Mouse (Mus musculus) midbrain, embryonic 10.5 days (tissue): ENCODE data around the gene Mettl8. TPM values are rescaled to one million over a fixed set of nuclear protein-coding genes. Genes with fewer than 3 reads are reported as not detected.
A peak's percentile ranks its signal among the peaks of the same experiment; 100 is the strongest.

Experiments used
- DNase-seq: peaks from one replicate; pipeline ENCODE4 v3.0.0-alpha.2; 2017; ENCODE audit warnings: low spot score
- H3K27ac ChIP-seq: fragments of 300-500 bp; sonication (generic); replicated peaks from 2 replicates; pipeline ENCODE4 v1.5.1; 2016; ENCODE audit warnings: mild to moderate bottlenecking
- H3K27me3 ChIP-seq: fragments of 300-500 bp; sonication (generic); 2 replicates; pipeline ENCODE4 v1.6.1; 2016; ENCODE audit warnings: low read depth, mild to moderate bottlenecking; ENCODE audit not compliant: poor library complexity, severe bottlenecking
- H3K36me3 ChIP-seq: fragments of 300-500 bp; sonication (generic); 2 replicates; pipeline ENCODE4 v1.6.1; 2016; ENCODE audit warnings: mild to moderate bottlenecking, moderate library complexity
- H3K4me1 ChIP-seq: fragments of 300-500 bp; sonication (generic); 2 replicates; pipeline ENCODE4 v1.6.1; 2016
- H3K4me3 ChIP-seq: fragments of 300-500 bp; sonication (generic); 2 replicates; pipeline ENCODE4 v1.5.1; 2016; ENCODE audit warnings: mild to moderate bottlenecking, moderate library complexity
- H3K9me3 ChIP-seq: fragments of 300-500 bp; sonication (generic); replicated peaks from 2 replicates; pipeline ENCODE4 v1.6.1; 2016; ENCODE audit warnings: mild to moderate bottlenecking
- WGBS: fragments of 180-500 bp; shearing (Covaris S2); methylation state at CpG from one replicate; pipeline ENCODE4 v1.1.7; 2016; 5-methylcytosine and 5-hydroxymethylcytosine counted together
- polyA plus RNA-seq: library from polyadenylated mRNA; unstranded; fragments of >200 nt; fragmentation: Nextera tagmentation; extraction: Ambion mirVana; gene quantifications from 2 replicates; pipeline ENCODE4 v1.2.1, GENCODE M21; 2016

Gene Mettl8
- 20.6 and 21.6 TPM in 2 replicates for polyA plus RNA-seq

DNA sequence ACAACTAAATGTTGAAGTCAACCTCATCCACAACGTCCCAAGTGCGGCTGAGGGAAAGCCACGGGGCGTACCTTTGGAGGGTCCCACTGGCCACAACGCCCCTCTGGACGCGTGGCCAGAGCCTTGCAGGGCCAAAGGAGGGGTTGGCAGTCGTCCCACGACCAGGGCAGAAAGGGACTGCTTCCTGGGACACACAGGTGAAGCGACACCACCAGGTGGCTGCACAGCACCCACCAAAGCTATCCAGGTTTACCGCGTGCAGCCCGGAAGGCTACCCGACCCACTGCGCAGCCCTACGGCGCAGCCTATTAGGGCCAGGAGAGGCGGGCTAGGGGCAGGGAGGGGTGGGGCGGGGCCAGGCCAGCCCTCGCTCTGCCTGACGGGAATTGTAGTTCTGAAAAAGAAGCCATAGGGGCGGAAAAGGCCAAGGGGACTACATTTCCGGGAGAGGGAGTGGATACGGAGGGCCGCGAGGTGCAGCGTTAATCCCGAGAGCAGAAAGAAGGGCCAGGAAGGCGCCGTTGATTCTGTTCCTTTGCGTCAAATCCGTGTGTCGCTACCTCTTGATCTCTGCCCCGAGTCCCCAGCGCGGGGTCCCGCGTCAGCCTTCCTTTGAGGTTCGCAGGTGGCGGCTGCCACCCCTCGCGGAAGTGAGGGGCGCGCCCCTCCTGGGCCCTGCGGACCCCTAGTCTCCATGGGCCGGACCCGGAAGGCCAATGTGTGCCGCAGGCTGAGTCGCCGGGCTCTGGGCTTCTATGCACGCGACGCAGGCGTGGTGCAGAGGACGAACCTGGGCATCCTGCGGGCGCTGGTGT is at the start of gene Mettl8, which contains the start of gene Dcaf17:
Gene Mettl8 (minus strand): TSS at position 284 of the 815 bp plus-strand sequence.
Gene Dcaf17 (plus strand): TSS at position 29 of the 815 bp plus-strand sequence.
- peaks cover 22% of the 10 kb centered on the region for H3K4me1 ChIP-seq
- 0% methylated on average over 57 of the region's 57 CpGs for WGBS
- peaks cover 22% of the 10 kb centered on the region for H3K36me3 ChIP-seq
- peak within 1 kb of the TSS; percentile 90 for H3K27ac ChIP-seq
- H3K27me3 ChIP-seq, result no peaks in the 10 kb centered on the region
- DNase-seq, result peak; percentile 94
- H3K9me3 ChIP-seq, result no peaks in the 10 kb centered on the region
- peak within 1 kb of the TSS; percentile 73 for H3K4me3 ChIP-seq

DNA sequence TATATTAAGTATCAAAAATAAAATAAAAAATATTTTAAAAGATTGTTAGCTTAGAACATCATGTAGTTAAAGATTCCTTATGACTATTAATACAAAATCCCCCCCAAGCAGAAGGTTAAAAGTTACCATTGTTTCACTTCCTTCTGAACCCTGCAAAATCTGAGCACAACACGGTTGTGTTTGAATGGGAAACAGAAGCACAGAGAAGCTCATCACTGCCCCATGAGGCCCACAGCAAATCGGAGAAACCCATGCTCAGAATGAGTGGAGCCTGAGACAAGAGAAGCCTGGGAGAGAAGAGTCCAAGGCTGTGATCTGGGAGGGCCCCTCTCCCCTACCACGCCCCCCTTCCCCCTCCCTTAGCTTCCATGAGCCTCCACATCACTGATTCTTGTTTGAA is 49.3 kb upstream of the Mettl8 start:
- Histone ChIP-seq H3K27ac (no peak overlapping the region), H3K27me3 (no peaks in the 10 kb centered on the region), H3K36me3 (peaks cover 11% of the 10 kb centered on the region), H3K4me1 (peaks cover 5% of the 10 kb centered on the region; the same call in 1 of the 2 replicates), H3K9me3 (no peaks in the 10 kb centered on the region), H3K4me3 (no peak overlapping the region)
- DNase-seq, result no peak
- 72% methylated on average over 3 of the region's 3 CpGs for WGBS

DNA sequence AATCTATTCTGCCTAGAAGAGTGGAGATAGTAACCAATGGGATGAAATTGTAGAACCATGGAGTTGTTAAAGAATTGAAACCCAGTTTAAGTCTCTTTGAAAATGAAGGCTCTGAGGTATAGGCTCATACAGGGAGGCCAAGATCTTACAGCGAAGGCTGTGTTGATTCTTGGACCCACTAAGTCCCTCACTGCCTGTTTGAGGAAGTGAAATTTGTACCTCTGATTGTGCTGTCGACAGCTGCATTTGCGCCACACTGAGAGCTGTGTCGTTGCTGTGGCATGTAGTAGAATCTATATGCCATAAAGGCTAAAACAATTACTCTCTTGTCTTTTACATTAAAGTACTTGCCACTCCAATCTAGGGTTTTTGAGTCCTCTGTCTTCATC is 47.9 kb upstream of the Mettl8 start:
- WGBS, result 95% methylated on average over 4 of the region's 4 CpGs
- no peaks in the 10 kb centered on the region for H3K9me3 ChIP-seq
- peaks cover 16% of the 10 kb centered on the region for H3K36me3 ChIP-seq
- no peak for DNase-seq
- peaks cover 5% of the 10 kb centered on the region; the same call in 1 of the 2 replicates for H3K4me1 ChIP-seq
- no peak overlapping the region for H3K4me3 ChIP-seq
- no peaks in the 10 kb centered on the region for H3K27me3 ChIP-seq
- H3K27ac ChIP-seq, result no peak overlapping the region

DNA sequence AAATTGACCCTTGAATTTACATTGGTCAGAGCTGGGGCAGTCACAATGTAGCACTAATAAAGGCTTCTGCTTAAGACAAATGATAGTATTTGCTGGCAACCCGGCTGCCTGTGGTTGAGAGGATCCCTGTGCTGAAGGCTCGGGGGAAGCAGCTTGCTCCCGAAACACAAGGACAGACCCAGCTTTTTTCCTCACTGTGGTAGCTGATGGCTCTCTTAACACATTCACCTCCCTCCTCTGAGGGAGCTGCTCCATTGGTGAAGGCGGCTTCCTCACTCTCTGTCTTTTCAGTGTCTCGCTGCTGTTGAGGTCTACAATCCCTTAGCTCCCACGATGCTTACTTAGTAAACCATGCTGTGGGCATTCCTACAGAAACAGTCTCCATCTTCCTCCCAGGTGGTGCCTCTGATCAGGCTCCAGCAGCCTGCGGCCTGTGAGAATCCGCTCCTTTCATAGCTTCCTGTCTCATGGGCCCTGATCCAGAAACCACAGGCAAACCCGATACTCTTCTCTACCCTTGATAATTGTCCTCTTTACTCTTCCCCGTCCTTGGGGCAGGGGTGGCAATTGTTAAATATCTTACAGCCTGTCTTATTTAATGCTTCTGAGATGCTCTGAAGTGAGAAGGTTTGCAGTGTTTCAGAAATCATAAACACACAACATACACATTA is 47.4 kb upstream of the Mettl8 start:
- Histone ChIP-seq H3K4me1 (peaks cover 5% of the 10 kb centered on the region; the same call in 1 of the 2 replicates), H3K27ac (no peak overlapping the region), H3K36me3 (peaks cover 16% of the 10 kb centered on the region), H3K4me3 (no peak overlapping the region), H3K27me3 (no peaks in the 10 kb centered on the region), H3K9me3 (no peaks in the 10 kb centered on the region)
- WGBS, result 89% methylated on average over 10 of the region's 10 CpGs
- DNase-seq, result no peak

DNA sequence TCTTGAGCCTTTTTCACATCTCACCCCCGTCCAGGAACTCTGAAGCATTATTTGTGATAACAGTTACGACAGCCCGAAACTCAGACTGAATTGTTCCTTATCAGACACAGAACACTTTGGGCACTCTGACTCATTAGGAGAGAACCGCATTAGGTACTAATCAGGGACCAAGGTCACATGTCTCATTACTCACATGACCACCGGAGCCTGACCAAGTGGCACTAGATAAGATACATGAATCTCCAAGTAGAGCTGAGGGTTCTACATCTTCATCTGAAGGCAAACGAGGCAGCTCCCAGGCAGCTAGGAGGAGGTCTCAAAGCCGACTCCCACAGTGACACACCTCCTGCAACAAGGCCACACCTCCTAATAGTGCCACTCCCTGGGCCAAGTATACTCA is 40.8 kb upstream of the Mettl8 start:
- no peak for DNase-seq
- Histone ChIP-seq H3K9me3 (no peaks in the 10 kb centered on the region), H3K4me3 (no peak overlapping the region), H3K36me3 (peaks cover 35% of the 10 kb centered on the region), H3K4me1 (no peaks in the 10 kb centered on the region), H3K27me3 (no peaks in the 10 kb centered on the region), H3K27ac (no peak overlapping the region)
- WGBS, result 86% methylated on average over 7 of the region's 7 CpGs

DNA sequence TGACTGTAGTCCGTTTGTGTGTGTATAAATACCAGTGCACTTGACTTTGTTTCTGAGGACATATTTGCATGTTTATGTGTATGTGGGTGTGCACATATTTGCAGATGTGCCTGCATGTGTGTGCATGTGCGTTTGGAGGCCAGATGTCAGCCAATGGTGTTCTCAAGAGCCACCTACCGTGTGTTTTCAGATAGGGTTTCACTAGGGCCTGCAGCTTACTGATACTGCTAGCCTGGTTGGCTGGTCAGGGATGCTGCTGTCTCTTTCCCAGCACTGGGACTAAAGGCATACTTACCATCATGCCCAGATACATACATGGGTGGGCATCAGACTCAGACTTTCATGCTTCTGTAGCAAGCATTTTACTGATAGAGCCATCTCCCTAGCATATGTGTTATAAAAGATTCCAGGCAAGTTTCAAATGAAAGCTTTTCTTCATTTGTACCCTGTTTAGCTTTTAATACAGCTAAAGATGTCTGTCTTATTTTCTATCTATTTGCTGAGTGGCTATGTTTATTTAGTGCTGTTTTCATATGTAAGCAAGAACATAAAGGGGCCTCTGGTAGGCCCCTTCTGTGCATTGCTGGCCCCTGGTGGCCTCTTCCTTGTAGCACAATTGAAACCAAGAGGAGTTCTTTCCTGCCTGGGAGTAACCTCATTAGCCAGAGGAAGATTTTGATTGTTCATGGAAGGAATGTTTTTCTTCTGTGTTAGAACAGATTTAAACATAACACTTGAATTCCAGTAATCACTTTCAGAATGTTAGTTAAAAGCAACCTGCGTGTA is 35.5 kb upstream of the Mettl8 start:
- Histone ChIP-seq H3K4me3 (no peak overlapping the region), H3K36me3 (peaks cover 56% of the 10 kb centered on the region), H3K4me1 (no peaks in the 10 kb centered on the region), H3K9me3 (no peaks in the 10 kb centered on the region), H3K27me3 (no peaks in the 10 kb centered on the region), H3K27ac (no peak overlapping the region)
- 89% methylated on average over 4 of the region's 4 CpGs for WGBS
- no peak for DNase-seq

DNA sequence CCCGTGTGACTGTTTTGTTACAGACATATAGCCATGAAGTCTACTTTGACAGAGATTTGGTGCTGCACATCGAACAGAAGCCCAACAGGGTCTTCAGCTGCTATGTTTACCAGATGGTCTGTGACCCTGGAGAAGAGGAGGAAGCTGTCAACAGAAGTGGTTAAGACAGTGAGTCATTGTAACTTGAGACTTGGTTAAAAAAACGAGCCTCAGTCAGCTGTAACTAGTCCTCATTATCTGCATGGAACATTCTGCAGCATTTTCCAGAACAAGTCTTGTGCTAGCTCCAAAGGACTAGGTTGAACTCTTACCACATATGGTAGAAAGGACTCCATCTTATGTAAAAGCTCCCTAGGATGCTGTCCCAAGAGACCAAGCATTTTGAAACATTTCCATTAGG is 34.4 kb upstream of the Mettl8 start:
- Histone ChIP-seq H3K27me3 (no peaks in the 10 kb centered on the region), H3K36me3 (peaks cover 59% of the 10 kb centered on the region), H3K9me3 (no peaks in the 10 kb centered on the region), H3K27ac (no peak overlapping the region), H3K4me1 (no peaks in the 10 kb centered on the region), H3K4me3 (no peak overlapping the region)
- no peak for DNase-seq
- 81% methylated on average over 3 of the region's 3 CpGs for WGBS

DNA sequence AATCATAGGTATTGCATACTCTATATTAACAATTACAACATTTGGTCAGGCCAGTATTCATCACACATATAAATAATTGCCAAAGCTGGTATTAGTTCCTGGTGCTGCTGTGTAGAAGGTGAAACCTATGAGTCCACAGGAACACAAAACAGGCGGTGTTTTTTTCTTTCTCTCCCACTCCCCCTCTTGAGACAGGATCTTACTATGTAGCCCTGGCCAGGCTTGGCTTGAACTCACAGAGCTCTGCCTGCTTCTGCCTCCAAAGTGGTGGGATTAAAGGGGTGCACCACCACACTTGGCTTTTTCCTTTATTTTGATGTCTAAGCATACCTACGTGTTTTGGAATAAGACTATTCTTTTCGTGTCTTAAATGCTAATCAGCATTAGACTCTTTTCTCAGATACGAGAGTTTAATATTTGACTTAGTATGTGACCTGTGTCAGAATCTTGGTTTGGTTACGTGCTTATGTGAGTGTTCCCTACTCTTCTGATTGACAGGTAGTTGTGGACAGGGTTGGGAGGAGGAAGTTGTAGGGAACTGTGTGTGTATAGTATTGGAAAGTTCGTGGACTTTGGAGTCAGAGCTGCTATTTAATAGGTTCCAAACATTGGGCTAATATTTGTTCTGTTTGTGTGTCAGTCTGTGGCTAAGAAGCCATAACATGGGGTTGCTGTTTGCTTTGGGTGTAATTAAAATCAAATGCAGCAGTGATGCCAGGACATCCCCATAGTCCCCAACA is 28.2 kb upstream of the Mettl8 start:
- WGBS, result 90% methylated on average over 6 of the region's 6 CpGs
- no peak overlapping the region for H3K27ac ChIP-seq
- no peaks in the 10 kb centered on the region for H3K4me1 ChIP-seq
- H3K36me3 ChIP-seq, result peaks cover 62% of the 10 kb centered on the region
- no peak overlapping the region for H3K4me3 ChIP-seq
- DNase-seq, result no peak
- no peaks in the 10 kb centered on the region for H3K9me3 ChIP-seq
- H3K27me3 ChIP-seq, result no peaks in the 10 kb centered on the region

DNA sequence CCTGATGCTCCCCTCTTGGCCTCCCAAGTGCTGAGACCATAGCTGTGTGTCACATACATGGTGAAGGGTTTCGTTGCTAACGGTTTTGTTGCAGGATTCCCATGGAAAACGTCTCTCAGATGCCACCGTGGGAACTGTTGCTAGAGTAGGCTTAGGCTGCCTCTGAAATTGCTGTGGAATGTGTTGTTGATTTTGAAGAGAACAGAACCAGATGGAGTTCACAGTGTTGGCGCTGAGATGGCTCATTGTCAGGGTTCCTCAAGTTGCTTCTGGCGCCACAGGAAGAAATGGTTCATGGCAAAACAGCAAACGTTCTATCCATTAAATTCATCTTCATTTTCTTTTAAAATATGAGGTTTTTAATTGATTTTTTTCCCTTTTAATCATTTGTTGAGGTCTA is 27.0 kb upstream of the Mettl8 start:
- 86% methylated on average over 7 of the region's 7 CpGs for WGBS
- H3K27ac ChIP-seq, result no peak overlapping the region
- no peaks in the 10 kb centered on the region for H3K27me3 ChIP-seq
- H3K4me1 ChIP-seq, result no peaks in the 10 kb centered on the region
- peaks cover 50% of the 10 kb centered on the region for H3K36me3 ChIP-seq
- H3K4me3 ChIP-seq, result no peak overlapping the region
- no peaks in the 10 kb centered on the region for H3K9me3 ChIP-seq
- DNase-seq, result no peak

DNA sequence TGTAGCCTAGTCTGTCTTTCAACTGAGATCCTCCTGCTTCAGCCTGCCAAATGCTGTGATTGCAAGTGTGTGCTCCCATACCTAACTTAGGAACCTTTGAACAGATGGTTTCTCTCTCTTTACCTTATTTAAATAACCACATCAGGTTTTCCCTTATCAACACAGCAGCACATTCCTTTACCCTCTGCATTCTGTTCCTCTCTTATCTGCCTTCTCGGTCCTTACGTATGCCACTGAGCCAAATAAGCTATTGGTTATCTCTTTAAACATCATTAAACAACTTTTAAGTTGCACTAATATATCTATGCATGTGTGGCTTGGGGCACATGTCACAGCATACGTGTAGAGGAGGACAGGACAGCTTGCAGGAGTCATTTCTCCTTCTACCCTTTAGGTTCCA is 18.4 kb upstream of the Mettl8 start:
- no peaks in the 10 kb centered on the region for H3K4me1 ChIP-seq
- no peak for DNase-seq
- no peaks in the 10 kb centered on the region for H3K9me3 ChIP-seq
- WGBS, result 87% methylated on average over 3 of the region's 3 CpGs
- H3K36me3 ChIP-seq, result peaks cover 14% of the 10 kb centered on the region
- H3K4me3 ChIP-seq, result no peak overlapping the region
- H3K27me3 ChIP-seq, result no peaks in the 10 kb centered on the region
- H3K27ac ChIP-seq, result no peak overlapping the region

DNA sequence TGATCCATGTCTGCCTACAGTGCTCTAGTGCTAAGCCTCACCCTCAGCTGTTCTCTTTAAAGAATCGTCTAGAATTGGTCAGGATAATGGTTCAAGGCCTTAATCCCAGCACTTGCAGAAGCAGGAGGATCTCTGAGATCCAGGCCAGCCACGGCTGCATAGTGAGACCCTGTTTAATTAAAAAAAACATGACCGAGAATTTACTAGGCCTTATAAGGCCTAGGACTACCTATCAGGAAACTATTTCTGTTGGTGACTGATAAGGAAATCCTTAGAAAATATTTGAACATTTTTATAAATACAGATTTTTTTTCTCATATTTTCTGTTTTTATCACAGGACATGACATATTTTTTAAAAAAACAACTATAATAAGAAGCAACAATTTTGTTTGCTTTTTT is 17.9 kb upstream of the Mettl8 start:
- Histone ChIP-seq H3K27me3 (no peaks in the 10 kb centered on the region), H3K27ac (no peak overlapping the region), H3K4me3 (no peak overlapping the region), H3K36me3 (peaks cover 14% of the 10 kb centered on the region), H3K9me3 (no peaks in the 10 kb centered on the region), H3K4me1 (no peaks in the 10 kb centered on the region)
- no peak for DNase-seq
- 89% methylated on average over 3 of the region's 3 CpGs for WGBS

DNA sequence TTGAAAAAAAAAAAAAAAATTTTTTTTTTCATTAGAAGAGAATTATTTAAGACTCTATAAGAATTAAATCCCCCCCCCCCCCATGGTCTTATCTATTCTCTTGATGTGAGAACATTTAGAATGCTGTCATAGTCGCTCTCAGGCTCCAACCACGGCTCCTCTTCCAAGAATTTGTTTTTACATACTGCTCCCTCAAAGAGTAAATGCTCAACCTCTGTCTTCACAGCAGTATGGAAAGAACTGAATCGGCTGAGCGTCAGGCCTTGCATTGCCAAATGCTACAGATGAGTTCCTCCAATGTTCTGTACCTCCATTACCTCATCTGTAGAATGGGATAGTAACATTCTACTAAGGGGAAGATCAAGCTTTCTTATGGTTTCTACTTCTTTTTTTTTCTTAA is 16.2 kb upstream of the Mettl8 start:
- DNase-seq, result no peak
- peaks cover 14% of the 10 kb centered on the region for H3K36me3 ChIP-seq
- H3K27me3 ChIP-seq, result no peaks in the 10 kb centered on the region
- H3K27ac ChIP-seq, result no peak overlapping the region
- 97% methylated on average over 4 of the region's 4 CpGs for WGBS
- no peaks in the 10 kb centered on the region for H3K9me3 ChIP-seq
- no peak overlapping the region for H3K4me3 ChIP-seq
- no peaks in the 10 kb centered on the region for H3K4me1 ChIP-seq
